Mouse (Mus musculus) cerebellum, adult (tissue): ENCODE measurements around the gene Olfr945.

Source experiments
- ATAC-seq: cut with Nextera tagmentation; 2 replicates; pipeline ENCODE4 v1.9.2; 2017; ENCODE audit warnings: mild to moderate bottlenecking, moderate library complexity, mixed read lengths; ENCODE audit not compliant: insufficient number of reproducible peaks, low FRiP score, low TSS enrichment

Gene Olfr945

GRCm38 (mm10) chr9:39276718-39277117 is at the start of gene Olfr945:
Olfr945 (minus strand) TSS chr9:39276818.
- no peak for ATAC-seq

- no peak for ATAC-seq
Measured at GRCm38 (mm10) chr9:39325945-39326344, 49.3 kb upstream of the Olfr945 start, which contains the start of gene Olfr948. Olfr948 (minus strand) TSS chr9:39326045.

GRCm38 (mm10) chr9:39287136-39287535 is 10.5 kb upstream of the Olfr945 start:
- ATAC-seq = no peak

- no peak for ATAC-seq
Measured at GRCm38 (mm10) chr9:39249894-39250293, 26.7 kb downstream of the Olfr945 start, which contains the start of gene Olfr1537. Olfr1537 (minus strand) TSS chr9:39249994.
